Mouse (Mus musculus) layer of hippocampus, postnatal 25 days (tissue): Measurements from ENCODE around the gene Fam57b. TPM values are rescaled to one million over a fixed set of nuclear protein-coding genes. Genes with fewer than 3 reads are reported as not detected.
"Not testable (repeated sequence)": the region's sequence is repeated elsewhere in the genome, so short reads cannot be mapped to it uniquely, and the experiment has no call there.

ENCODE experiments used
- DNase-seq, 2 experiments: peaks; one replicate each; pipeline ENCODE4 v3.0.0; 2022; ENCODE audit warnings: mixed read lengths in 2 of 2, low spot score in 1 of 2; ENCODE audit errors: extremely low spot score in 1 of 2
- total RNA-seq, 2 experiments: library from RNA; stranded (reverse); gene quantifications; 2 replicates each; pipeline ENCODE4 v1.2.3; 2021

Fam57b gene
- total RNA-seq, 2 experiments from 2014 or later, result 80.3 to 95.6 TPM

DNA sequence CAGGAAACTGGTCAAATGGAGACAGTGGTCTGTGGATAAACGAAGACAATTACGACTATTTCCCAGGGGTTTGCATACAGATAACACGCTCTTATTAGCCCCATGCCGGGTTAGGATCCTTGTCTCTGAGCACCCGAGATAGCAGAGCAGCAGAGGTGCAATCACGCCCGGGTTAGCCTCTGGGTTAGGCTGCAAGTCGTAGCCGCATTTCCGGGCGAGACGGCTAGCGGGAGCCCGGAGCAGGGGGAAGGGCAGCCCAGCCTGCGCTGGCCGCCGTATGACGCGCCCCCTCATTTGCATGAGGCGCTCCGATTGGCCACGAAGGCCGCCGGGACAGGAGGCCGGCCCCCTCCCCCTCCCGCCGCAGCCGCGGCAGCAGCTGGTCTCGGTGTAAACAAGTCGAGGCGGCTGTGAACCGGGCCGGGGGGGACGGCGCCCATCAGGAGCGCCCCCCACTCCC lies 20.8 kb upstream of the Fam57b start, which contains the start of gene Ypel3:
Ypel3 (plus strand) TSS at position 358 of the 460 bp plus-strand sequence.
- DNase-seq, result peak; percentile 83 to 84

DNA sequence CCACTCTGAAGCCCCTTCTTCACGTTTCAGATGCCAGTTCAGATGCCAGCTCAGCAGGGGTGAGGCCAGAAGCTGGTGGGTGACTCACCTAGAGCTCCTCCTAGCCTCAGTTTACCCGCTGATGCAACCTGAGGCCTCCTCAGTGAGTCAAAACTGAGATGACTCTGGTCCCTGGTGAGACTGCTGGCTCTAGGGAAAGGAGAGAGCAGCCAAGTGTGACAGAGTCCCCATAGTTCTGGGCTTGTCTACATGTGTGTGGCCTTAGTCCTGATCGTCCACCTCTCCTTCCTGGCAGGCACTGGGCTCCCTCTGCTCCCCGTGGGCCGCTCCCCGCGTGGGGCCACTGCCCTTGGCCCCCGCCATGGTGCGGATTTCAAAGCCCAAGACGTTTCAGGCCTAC lies 20.0 kb upstream of the Fam57b start:
- DNase-seq, result no peak

DNA sequence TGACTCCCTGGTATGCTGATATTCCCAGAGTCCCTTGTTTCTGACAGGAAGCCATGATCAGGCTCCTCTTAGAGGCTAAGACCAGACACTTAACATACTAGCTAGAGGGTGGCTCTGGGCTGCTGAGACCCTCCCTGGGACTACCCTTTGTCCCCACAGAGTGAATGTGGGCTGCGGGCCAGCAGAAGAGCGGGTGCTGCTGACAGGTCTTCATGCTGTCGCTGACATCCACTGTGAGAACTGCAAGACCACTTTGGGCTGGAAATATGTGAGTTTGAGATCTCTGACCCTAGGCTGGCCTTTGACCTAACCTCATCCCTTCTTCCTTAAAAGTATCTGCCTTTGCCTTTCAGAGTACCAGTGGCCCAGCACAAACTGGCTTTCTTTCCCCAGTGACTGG lies 19.3 kb upstream of the Fam57b start:
- DNase-seq, result no peak

DNA sequence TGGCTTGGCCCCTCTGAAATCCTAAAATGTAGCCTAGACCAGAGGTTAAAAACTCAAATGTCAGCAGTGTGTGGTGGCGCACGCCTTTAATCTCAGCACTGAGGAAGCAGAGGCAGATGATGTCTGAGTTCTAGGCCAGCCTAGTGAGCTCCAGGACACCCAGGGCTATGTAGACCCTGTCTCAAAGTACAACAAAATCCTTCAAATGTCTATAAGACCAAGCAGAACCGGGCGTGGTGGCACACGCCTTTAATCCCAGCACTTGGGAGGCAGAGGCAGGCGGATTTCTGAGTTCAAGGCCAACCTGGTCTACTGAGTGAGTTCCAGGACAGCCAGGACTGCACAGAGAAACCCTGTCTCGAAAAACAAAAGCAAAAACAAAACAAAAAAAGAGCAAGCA lies 18.4 kb upstream of the Fam57b start:
- DNase-seq, result not testable (repeated sequence)

DNA sequence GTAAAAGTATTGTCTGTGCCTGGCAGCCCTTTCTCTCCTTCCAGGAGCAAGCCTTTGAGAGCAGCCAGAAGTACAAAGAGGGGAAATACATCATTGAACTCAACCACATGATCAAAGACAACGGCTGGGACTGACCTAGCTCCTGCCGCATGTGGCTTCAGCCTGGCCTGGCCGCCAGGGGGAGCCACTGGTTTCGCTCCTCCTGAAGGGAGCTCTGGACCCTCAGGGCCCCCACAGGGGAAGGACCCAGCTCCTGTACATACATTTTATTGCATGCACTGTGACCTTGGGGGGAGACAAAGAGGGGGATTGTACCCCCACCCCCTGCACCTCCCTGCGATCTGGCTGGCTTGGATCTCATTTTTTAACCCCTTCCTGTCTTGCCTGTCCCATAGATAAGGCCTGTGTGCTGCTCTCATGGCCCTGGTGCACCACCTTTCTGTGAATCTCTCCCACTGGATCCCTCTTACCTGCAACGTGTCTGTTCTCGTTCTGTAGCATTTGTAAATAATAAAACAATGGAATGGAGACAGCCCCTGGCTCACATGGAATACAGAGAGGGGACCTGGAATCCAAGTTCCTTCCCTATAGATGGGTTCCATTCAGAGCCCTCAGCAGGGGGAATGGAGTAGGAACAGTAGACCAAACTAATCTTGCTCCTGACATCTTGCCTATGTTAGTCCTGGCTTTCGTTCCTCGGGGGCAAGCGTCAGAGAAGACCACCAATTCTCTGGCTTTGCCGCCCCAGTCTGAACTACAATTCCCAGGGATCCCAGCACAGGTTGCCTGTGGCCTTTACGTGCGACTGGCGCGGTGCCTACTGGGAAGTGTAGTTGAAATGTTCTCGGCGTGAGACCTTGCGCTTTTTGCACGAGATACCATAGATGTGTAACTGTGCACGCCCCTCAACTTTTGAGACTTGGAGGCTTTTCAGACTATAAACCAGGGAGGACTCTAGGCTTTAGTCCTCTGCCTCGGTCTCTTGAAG lies 17.2 kb upstream of the Fam57b start:
- peak; percentile 71 to 86 for DNase-seq

DNA sequence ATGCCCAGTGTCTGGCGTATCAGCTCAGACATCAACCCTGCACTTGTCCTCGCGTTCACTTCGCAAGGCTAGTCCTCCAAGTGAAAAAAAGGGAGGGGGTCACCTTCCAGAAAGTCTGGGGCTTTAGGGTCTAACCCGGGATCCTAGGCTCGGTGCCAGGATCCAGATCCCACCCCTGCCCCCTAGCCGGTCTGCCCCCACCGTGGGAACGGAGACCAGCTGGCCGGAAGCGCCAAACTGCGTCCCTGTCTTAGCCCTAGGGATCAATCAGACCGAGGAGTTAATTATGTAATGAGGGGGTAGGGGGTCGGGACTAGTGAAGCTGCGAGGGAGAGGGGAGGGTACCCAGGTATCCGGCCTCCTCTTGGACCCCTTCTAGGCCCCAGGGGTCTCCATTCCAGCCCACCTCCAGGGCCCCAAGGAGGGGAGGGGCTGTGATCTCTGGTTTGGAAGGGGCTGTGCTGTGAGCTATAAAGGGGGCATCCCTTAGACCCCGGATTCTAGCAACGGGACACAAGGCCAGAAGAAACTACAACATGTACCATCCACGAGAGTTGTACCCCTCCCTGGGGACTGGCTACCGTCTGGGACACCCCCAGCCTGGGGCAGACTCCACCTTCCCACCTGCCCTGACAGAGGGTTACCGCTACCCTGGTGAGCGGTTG lies 16.4 kb upstream of the Fam57b start, which contains the start of gene Tbx6:
Tbx6 (plus strand) TSS at position 513 of the 665 bp plus-strand sequence.
- no peak for DNase-seq

DNA sequence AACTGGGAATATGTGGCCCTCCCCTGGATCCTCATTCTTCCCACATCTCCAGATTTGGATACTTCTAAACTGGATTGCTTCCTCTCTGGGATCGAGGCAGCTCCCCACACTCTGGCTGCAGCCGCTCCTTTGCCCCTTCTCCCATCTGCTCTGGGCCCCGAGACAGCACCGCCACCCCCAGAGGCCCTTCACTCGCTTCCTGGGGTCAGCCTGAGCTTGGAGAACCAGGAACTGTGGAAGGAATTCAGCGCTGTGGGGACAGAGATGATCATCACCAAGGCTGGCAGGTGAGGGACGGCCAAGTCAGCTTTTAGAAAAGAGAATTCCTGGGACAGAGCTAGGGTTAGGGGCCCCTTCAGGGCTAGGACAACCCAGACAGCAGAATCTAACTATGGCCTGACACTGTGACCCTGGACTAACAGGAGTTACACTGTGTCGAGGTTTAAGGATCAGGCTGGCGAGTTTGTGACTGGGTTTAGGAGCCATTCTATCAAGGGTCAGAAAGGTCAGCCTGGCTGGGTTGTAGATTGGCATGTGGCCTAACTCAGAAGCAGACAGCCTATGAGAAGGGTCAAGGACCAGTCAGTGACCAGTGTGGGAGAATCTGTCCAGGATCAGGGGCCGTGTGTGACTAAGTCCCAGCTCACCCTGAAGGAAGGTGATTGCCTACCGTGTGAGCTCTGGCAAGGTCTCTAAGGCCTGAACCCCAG lies 15.7 kb upstream of the Fam57b start:
- DNase-seq, result no peak

DNA sequence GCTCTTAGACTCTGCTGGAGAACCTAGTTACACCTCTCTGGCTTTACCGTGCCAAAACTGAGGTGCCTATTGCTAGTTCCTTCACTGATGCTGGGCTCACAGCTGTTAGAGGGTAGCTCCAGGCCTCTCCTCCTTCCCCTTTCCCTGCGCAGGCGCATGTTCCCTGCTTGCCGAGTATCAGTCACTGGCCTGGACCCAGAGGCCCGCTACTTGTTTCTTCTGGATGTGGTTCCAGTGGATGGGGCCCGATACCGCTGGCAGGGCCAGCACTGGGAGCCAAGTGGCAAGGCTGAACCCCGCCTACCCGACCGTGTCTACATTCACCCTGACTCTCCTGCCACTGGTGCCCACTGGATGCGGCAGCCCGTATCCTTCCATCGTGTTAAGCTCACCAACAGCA lies 14.8 kb upstream of the Fam57b start:
- no peak for DNase-seq

DNA sequence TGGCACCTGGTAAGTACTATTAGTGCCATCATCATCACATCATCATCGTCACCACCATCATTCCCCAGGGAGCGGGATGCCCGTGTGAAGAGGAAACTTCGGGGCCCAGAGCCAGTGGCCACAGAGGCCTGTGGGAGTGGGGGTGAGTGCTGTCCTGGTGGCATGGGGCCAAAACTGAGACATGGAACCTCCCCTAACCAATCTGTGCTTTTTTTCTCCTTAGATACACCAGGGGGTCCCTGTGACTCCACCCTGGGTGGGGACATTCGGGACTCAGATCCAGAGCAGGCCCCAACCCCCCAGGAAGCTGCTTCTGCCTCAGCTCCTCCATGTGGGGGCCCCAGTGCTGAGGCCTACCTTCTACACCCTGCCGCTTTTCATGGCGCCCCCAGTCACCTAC lies 13.0 kb upstream of the Fam57b start:
- DNase-seq, result no peak

DNA sequence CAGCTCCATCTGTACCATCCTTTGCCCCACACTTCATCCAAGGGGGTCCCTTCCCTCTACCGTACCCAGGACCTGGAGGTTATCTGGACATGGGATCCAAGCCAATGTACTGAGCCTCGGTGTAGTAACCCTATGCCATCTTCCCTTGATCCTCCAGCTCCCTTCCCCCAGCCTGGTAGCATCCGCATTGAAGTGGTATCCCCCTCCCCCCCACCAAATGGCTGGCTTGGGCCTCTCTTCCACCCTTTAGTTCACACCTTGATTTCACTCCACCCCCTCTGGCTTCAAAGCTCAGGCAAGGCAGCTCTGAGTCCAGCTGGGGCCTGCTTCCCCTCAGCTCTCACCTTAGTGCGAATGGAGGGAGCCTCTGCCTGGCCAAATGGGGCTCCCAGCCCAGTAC lies 12.4 kb upstream of the Fam57b start:
- DNase-seq, result no peak

DNA sequence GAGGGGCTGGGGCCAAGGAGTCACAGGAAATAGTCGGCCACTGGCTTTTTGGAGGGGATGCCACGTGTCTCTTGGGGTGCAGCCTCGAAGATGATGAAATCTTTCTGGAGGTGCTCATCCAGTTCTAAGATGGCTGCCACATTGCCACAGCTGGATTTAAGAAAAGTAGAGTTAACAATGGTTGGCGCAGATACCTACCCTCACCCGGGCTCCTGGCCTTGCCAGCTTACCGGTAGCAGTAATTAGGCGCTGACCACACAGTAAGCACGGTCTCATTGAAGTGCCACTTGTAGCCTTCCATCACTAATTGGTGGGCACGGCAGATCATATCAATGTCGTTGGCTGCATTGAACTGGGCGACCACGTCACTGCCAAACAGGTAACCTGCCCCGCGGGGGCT lies 11.3 kb upstream of the Fam57b start:
- DNase-seq, result no peak

DNA sequence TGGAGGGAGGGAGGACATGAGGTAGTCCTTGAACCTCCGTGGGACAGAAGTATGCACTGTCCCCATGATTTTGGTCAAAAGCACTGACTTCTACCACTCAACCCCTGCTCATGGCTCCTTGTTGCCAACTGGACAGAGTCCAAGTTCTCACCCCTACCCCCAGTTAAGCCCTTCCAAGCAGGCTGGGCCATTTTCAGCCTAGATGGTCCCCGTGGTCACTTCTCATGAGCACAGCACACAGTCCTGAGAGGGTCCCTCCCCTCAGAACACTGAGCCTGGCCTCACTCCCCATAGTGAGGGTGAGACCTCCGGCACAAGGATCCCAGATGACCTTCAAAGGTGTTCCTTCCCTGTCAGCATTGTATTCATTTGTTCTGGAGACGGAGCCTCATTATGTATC lies 8.3 kb upstream of the Fam57b start:
- DNase-seq, result no peak

DNA sequence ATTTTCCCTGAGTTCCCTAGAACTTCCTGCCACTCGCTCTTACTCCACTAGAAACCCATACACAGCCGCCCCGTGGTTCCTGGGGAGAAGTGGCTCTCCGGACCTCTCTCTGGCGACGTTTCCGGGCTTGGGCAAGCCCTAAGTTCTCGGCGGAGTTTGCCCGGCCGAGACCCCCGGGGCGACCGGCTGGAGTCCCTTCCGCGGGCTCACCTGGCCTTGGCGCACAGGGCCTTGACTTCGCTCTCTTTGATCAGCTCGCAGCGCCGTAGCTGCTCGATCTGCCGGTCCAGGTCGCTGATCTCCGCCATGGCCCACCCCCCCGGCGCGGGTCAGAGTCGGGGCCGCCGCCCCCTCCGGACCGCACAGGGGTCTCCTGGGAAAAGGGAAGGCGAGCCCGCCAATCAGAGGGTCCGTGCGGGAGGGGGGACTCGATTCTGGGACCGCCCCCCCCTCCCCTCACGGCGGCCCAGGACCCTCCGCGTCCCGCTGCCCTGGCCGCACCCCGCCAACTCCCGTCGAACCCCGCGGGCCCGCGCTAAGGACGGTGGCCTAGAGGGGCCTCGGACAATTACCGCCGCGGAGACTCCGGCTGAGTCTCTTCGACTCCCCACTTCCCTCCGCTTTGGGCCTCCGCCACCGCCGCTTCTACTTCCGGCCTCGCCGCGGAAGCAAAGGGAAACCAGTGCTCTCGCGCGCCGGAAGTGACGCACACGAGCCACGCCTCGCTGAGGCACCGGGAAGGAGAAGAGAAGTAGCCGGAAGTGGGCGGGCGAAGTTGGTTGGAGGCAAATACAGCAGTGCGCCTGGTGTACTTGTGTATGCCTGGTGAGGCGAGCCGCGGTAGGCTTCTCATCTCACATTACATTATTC lies 5.4 kb upstream of the Fam57b start, which contains the start of gene Ppp4c:
Ppp4c (minus strand) TSS at position 646 of the 870 bp plus-strand sequence.
- DNase-seq, result peak; percentile 90 to 92

DNA sequence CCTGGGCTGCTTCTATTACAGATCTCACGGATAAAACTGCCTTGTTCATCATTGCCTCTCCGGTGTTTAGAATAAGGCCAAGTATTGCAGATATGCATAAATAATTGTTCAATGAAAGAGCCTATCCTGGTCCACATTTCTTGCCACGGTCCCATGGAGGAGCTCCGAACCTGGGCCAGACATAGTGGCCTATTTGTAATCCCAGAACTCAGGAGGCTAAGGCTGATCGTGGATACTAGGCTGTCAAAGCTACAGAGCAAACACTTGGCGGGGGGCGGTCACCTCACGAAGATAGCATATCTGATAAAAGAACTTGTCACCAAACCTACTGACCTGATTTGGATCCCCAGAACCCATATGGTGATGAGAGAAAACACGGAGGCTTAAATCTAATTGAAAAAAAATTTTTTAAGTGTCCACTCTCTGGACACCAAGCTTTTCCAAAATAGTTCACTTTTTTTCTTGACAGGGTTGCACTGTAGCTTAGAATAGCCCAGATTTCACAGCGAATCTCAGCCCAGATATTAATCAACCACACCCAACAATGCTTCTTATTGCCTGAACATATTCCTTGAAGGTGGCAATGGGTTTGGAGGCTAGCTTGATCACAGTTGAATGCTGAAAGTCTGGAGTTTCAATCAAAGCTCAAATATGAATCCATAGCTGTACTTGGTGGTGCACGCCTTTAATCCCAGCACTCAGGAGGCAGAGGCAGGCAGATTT lies 4.6 kb upstream of the Fam57b start:
- no peak for DNase-seq

DNA sequence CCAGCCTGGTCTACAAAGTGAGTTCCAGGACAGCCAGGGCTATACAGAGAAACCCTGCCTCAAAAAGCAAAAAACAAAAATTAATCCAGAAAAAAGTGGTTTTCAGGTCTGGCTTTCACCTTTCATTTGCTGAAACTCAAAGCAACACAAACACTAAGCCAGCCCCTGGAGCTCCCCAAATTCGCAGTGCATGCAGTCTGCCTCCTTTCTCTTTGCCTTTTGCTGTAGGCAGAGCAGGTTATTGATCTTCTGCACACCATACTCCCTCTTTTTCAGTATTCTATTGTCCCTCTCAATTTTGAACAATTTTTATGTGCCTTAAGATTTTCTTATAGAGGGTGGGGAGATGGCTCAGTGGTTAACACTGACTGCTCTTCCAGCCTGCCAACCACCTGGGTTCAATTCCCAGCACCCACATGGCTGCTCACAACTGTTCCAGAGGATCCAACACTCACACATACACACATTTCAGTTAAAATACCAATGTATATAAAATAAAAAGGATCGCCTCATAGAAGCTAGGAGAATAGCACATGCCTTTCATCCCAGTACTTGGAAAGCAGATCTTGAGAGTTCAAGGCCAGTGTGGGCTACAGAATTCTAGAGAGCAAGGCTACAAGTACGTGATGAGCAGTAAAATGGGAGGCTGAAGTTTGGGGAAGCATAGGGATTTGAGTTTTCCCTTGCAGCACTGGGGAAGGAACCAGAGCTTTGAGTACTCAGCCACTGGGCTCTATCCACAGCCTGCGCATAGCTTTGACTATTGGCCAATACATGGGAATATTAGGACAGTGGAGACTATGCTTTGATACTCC lies 3.8 kb upstream of the Fam57b start:
- DNase-seq, result no peak

DNA sequence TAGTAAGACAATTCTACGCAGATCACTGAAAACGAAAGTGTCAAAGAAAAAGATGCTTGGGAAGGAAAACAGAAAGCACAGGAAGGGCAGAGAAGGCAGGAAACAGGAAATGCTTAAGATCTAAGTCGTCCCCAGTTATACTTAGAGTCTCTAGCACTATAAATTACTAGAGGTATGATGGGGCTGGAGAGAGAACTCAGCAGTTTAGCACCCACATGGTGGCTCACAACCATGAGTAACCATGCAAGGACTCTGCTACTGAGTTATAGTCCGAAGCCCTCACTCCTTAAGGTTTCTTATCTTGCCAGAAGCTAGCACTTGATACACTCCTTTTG lies 3.2 kb upstream of the Fam57b start:
- no peak for DNase-seq

DNA sequence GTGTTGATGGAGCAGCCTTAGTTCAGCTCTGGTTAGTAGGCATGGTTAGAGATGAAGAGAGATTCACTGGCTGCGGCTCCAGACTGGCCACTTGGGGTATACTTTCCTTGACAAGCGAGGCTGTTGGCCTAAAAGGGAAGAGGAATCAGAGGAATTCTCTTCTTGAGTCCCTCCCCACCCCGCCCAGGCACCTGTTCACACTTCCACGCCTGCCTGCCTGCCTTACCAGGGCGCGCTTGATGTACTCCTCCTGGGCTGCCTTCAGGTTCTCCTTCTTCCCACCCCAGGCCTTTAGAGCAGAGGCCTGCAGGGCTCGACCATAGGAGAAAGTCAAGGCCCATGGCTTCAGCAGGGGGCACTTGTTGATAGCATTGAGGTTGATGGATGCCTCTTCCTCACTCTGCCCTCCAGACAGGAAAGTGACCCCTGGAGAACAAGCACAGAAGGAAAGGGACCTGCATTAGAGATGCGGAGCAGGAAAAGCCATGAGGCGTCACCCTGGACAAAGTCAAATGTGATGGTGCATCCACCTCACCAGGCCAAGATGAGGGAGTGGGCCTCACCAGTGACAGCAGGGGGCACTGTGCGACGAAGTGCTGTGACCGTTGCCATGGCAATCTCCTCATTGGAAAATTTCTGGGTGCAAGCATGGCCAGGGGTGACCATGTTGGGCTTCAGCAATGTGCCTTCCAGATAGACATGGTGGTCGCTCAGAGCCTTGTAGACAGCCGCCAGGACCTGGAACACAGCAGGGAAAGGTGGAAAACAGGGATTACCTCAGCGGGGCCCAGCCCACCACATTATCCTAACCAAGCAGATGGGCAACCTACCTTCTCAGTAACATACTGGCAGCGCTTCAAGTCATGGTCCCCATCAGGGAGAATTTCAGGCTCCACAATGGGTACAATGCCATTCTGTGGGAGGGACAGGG lies 1.8 kb upstream of the Fam57b start:
- DNase-seq, result no peak
